Mouse (Mus musculus): Measurements from ENCODE around the gene Doc2b. TPM values are rescaled to one million over a fixed set of nuclear protein-coding genes. Genes with fewer than 3 reads are reported as not detected.

Doc2b gene
- polyA plus RNA-seq (2012; rRNA removed): 0.01 and 0.03 TPM in 2 replicates

GRCm38 (mm10) chr11:75796029-75796445 is at the start of gene Doc2b:
Doc2b (minus strand) TSS chr11:75796049.

DNA sequence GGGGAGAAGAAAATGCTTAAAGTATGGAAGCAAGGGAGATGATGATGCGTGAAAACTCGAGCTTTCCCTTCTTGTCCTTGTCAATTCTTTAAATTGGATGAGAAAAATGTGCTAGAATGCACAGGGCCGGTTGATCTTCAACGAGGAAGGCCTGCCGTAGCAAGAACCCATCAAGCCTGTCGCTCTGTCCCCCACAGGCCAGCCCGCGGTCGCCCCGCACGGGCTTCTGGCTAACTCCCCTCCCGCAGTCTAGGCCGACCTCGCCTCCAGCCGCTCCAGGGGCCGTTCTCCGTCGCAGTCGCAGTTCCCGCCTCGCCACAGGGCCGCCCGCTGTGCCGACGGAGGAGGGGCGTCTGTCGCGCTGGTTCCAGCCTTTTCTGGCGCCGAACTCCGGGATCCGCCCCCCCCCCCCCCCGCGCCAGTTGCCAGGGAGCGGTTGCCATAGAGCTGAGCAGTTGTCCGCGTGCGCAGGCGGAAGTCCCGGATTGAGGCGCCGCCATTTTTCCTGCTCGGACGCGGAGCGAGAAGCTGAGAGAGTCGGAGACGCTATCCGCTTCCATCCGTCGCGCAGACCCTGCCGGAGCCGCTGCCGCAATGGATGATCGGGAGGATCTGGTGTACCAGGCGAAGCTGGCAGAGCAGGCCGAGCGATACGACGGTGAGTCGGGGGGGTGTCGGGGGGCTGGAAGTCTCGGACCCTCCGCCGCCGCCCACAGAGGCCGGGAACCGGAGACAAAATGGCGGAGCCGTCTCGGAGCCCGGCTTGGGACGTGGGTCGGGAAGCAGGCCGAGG is 63.2 kb downstream of the Doc2b start, which contains the start of gene Ywhae:
TSS of gene Ywhae (plus strand) at position 436 of the 793 bp plus-strand sequence.

Other genes starting within 250 kb of the Doc2b start
- gene Pitpna, start 208.0 kb downstream of the Doc2b start, polyA plus RNA-seq (2012; rRNA removed): 26.3 and 27.3 TPM in 2 replicates
- 11.5 and 14.1 TPM in 2 replicates for gene Inpp5k, start 165.1 kb downstream of the Doc2b start, polyA plus RNA-seq (2012; rRNA removed)
- 12.5 and 14.4 TPM in 2 replicates for gene Myo1c, start 145.5 kb downstream of the Doc2b start, polyA plus RNA-seq (2012; rRNA removed)
- 20.9 and 24.8 TPM in 2 replicates for gene Crk, start 116.8 kb downstream of the Doc2b start, polyA plus RNA-seq (2012; rRNA removed)
- 195 and 206 TPM in 2 replicates for gene Ywhae, start 63.2 kb downstream of the Doc2b start, polyA plus RNA-seq (2012; rRNA removed)
- gene Rph3al, start 142.4 kb upstream of the Doc2b start, polyA plus RNA-seq (2012; rRNA removed): 0.29 and 0.31 TPM in 2 replicates
- not detected in 2 replicates for gene 1700016K19Rik, start 203.9 kb upstream of the Doc2b start, polyA plus RNA-seq (2012; rRNA removed)
- gene Rflnb, start 231.7 kb upstream of the Doc2b start, polyA plus RNA-seq (2012; rRNA removed): 1.4 and 1.6 TPM in 2 replicates

All from liver, embryonic 14 days (tissue).